Mouse (Mus musculus): ENCODE measurements at regions not wholly inside any gene's neighbourhood (a gene's known extent, or its start where the extent isn't known, plus 50 kb on each side); places are given as distances from the start of the nearest gene placed in this dataset.

DNA sequence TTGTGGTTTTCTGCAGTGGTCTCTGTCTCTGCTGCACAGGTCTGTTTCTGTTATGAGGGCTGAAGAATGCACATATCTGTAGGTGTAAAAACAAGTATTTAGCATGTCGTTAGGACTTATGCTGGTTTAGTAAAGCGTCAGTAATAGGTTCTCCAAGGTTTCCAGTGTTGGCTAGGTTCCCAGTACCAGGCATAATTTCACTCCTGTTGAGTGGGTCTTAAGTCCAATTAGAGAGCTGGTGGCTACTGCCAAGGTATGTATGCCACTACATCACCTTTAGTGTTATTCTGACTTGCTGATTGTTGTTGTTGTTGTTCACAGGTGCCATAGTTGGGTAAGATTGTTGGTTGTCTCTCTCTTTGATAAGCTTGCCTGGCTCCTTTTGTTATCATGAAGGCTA is 302.3 kb upstream of the Pard3b start:
- Histone ChIP-seq H3K27ac (replicated peaks; ENCODE audit: low read depth, low read length) (no peak overlapping the region), H3K4me1 (ENCODE audit: control insufficient read depth, insufficient read depth, insufficient read length, low read length) (no peaks in the 10 kb centered on the region), H3K4me3 (ENCODE audit: insufficient read depth, low read depth, low read length) (no peak overlapping the region)

DNA sequence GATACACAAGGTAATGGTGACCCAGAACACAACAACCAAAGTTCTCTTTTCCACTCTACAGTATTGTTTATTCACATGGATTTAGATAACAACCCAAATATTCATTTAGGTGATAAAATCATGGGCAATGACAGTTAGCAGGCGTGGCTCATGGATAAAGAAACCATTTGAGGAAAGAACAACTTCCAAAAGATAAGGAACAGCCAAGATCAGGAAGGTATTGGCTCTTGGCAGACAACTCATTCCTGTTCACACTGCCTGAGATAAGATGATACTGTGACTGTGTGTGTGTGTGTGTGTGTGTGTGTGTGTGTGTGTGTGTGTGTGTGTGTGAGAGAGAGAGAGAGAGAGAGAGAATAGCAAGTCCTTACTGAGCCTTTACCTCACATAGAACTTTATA is 285.7 kb upstream of the Pard3b start:
- no peak overlapping the region for H3K4me3 ChIP-seq (ENCODE audit: insufficient read depth, low read depth, low read length)
- H3K4me1 ChIP-seq (ENCODE audit: control insufficient read depth, insufficient read depth, insufficient read length, low read length): peaks cover 5% of the 10 kb centered on the region
- H3K27ac ChIP-seq (replicated peaks; ENCODE audit: low read depth, low read length): peak overlapping the region; percentile 34; the same call in 1 of the 2 replicates

DNA sequence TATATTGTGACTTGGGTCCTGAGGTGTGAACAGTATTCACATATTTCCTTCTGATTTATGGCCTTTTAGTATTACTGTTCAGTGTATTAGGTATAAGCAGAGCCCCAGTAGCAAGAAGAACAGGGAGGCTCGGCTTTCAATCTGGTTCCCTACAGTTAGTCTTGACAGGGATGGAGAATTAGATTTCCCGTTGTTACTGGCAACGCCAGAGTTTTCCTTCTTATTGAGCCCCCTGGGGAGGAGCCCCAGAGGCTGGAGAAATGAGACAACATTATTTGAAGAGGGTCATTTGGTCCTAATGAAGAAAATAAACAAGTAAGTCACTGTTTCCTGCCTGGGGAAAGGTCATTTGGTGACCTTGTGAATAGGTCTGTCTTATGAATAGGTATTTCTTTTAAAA is 285.1 kb upstream of the Pard3b start:
- Histone ChIP-seq H3K27ac (replicated peaks; ENCODE audit: low read depth, low read length) (no peak overlapping the region), H3K4me1 (ENCODE audit: control insufficient read depth, insufficient read depth, insufficient read length, low read length) (peaks cover 5% of the 10 kb centered on the region), H3K4me3 (ENCODE audit: insufficient read depth, low read depth, low read length) (no peak overlapping the region)

DNA sequence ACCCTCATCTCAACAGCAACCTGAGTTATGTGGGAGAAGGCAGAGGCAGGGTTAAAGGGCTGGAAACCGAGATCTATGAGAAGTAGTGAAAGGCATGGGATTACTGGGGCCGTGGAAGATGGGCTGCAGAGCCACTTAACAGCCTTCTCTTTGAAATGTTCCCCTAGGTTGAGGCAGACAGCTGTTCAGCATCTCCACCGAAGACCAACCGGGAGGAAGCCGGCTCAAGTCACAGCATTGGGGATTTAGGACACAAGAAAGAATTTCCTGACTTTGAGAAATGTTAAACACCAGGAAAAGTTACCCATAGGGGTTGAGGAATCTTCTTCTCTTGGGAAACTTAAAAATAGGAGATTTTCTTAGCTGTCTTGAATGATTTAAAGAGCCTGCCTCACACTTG is 283.4 kb upstream of the Pard3b start:
- H3K27ac ChIP-seq (replicated peaks; ENCODE audit: low read depth, low read length): no peak overlapping the region
- no peak overlapping the region for H3K4me3 ChIP-seq (ENCODE audit: insufficient read depth, low read depth, low read length)
- peaks cover 5% of the 10 kb centered on the region for H3K4me1 ChIP-seq (ENCODE audit: control insufficient read depth, insufficient read depth, insufficient read length, low read length)

DNA sequence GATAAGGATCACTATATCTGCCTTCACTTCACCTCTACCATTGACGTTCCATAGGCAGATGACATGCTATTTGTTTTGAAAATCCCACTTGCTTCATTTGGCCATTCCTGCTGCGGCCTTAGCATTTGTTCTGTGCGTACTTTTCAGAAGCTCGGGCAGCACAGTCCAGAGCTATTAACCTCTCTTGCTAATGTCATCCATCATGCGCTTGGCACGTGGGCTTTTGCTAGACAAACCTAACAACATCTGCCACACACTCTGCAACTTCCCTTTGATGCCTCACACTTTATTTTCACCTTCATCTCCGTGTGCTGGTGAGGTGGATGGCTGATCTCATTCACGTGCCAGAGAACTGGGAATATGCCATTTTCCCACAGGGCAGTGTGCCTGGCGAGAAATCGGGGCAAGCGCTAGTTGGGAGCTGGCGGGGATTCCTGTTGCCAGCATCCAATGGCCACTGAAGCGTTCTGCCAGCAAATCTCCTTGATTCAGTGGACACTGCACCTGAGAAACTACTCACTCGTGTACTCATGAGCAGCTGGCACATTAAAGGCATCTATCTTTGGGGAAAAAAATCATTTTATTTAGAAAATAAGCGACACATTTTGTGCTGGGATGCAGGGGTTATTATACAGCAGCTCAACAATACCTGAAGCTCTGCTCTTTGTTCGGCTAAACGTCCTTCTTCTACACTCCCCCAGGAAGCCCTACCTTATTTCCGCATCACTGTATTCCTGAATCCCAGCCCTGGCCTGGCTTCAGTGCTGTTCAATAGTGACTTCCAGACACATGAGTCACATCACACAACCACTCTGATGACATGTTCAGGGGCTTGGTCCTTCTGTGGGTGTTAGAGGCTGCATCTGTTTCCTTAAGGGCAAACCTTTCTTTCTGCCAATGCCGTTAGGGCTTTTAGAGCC is 279.4 kb upstream of the Pard3b start:
- H3K4me1 ChIP-seq (ENCODE audit: control insufficient read depth, insufficient read depth, insufficient read length, low read length): peaks cover 5% of the 10 kb centered on the region
- no peak overlapping the region for H3K27ac ChIP-seq (replicated peaks; ENCODE audit: low read depth, low read length)

DNA sequence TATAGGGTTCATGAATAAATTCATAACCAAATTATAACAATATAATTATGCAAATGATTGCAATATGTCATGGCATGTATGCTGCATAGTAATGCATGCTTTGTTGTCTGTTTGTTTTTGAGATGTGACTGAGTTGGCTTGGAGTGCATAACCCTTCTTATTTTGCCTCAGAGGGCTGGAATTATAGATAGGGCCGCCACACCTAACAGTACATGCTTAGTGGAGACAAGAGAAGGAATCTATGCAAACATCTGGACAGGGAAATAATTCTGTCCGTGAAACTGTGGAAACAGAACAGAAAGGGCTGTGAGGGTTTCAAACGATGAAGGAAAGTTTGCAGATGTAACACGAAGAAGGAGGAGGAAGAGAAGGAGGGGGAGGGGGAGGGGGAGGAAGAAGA is 266.0 kb upstream of the Pard3b start:
- Histone ChIP-seq H3K4me1 (ENCODE audit: control insufficient read depth, insufficient read depth, insufficient read length, low read length) (peaks cover 8% of the 10 kb centered on the region), H3K27ac (replicated peaks; ENCODE audit: low read depth, low read length) (no peak overlapping the region), H3K4me3 (ENCODE audit: insufficient read depth, low read depth, low read length) (no peak overlapping the region)

More for the DNA sequence above, 279.4 kb upstream of the Pard3b start:
- no peak overlapping the region for H3K4me3 ChIP-seq (ENCODE audit: insufficient read depth, low read depth, low read length)

DNA sequence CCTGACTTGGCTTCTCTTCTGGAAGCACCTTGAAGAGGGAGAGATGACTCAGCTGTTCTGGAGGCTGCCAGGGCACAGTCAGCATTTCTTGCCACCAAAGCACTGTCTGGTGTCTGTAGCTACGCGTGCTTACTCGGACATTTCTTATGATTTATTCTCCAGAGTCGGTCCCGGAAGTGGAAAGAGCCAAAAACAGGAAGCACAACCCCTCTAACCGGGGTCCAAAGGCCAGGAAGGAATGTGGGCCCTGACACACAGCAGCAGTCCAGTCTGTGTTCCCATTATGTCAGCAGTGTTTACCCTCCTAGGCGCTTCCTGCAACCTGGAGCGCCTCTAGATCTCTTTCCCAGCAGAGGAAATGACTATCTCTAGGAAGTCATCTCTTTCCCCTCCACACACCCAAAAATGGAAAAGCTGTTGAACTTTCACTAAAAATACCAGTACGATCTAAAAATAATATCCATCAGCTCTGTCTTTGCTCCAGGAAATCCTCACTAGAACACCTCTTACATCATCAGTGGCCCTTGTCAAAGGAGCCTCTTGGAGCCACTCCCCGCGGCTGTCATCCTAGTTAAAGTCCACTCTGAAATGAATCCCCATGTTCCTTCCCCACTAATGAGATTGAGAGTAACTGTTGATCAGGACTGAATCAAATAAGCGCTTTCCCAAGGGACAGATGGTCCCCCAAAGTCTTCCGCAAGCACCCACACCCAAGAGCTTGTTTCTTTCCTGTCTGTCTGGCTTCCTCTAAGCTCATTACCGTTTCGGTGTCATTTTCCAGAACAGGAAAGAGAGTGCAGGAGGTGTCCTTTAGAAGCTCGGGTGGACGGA is 264.7 kb upstream of the Pard3b start:
- peak overlapping the region; percentile 94 for H3K27ac ChIP-seq (replicated peaks; ENCODE audit: low read depth, low read length)
- H3K4me3 ChIP-seq (ENCODE audit: insufficient read depth, low read depth, low read length): no peak overlapping the region
- H3K4me1 ChIP-seq (ENCODE audit: control insufficient read depth, insufficient read depth, insufficient read length, low read length): peaks cover 8% of the 10 kb centered on the region

DNA sequence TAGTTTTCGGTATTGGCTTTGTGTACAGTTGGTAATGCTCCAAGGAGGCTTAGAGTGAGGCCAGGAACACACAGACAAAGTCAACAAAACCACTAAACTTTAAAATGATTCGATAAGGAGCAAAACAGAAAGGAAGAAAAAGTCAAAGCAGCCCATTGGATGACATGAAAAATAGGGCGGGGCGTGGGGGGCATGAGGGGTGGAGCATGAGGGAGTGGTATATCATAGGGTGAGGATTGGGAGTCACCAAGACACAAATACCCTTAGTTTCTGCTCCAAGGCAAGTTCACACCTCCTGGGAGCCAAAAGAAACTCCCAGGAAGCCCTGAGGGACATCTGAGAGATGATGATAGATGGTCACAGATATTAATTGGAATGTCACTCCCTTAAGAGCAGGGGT is 262.2 kb upstream of the Pard3b start:
- Histone ChIP-seq H3K27ac (replicated peaks; ENCODE audit: low read depth, low read length) (peak overlapping the region; percentile 48; the same call in 1 of the 2 replicates), H3K4me3 (ENCODE audit: insufficient read depth, low read depth, low read length) (no peak overlapping the region), H3K4me1 (ENCODE audit: control insufficient read depth, insufficient read depth, insufficient read length, low read length) (peaks cover 8% of the 10 kb centered on the region)

DNA sequence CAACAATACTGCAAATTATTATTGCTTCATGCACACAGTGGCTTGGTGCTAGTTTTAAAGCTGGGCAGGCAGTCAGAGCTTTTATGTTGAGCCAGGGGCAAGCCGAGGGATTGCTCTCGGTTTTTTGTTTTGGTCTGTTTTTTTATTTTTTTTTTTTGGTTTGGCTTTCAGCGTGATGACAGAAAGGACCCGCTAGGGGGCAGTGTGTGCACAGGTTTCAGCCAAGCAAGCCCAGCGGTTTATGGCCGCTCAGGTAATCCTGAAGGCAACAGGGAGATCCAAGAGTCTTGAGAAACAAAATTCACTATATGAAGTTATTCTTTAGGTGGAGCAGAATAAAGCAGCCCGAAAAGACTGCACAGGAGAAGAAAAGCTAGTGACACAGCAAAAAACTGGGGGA is 261.6 kb upstream of the Pard3b start:
- Histone ChIP-seq H3K4me3 (ENCODE audit: insufficient read depth, low read depth, low read length) (no peak overlapping the region), H3K4me1 (ENCODE audit: control insufficient read depth, insufficient read depth, insufficient read length, low read length) (peaks cover 8% of the 10 kb centered on the region), H3K27ac (replicated peaks; ENCODE audit: low read depth, low read length) (peak overlapping the region; percentile 48; the same call in 1 of the 2 replicates)

DNA sequence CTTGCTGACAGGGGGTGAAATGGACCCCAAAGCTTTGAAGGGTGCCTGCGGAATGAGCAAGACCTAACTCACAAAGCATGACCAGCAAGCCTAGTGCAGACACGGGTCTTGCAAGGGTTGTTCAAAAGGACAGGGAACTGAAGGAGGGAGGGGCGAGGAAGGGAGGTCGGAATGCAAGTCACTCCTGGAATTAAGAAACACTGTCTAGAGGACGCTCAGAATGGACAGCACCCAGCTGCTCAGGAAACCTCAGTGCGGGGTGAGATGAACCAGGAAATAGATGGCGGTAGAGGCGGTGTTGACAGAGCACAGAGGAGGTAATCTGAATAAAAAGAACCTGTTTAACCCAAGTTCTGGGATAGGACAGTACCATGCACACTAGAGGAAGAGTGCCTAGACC is 260.4 kb upstream of the Pard3b start:
- Histone ChIP-seq H3K4me3 (ENCODE audit: insufficient read depth, low read depth, low read length) (no peak overlapping the region), H3K27ac (replicated peaks; ENCODE audit: low read depth, low read length) (no peak overlapping the region), H3K4me1 (ENCODE audit: control insufficient read depth, insufficient read depth, insufficient read length, low read length) (peaks cover 5% of the 10 kb centered on the region)

DNA sequence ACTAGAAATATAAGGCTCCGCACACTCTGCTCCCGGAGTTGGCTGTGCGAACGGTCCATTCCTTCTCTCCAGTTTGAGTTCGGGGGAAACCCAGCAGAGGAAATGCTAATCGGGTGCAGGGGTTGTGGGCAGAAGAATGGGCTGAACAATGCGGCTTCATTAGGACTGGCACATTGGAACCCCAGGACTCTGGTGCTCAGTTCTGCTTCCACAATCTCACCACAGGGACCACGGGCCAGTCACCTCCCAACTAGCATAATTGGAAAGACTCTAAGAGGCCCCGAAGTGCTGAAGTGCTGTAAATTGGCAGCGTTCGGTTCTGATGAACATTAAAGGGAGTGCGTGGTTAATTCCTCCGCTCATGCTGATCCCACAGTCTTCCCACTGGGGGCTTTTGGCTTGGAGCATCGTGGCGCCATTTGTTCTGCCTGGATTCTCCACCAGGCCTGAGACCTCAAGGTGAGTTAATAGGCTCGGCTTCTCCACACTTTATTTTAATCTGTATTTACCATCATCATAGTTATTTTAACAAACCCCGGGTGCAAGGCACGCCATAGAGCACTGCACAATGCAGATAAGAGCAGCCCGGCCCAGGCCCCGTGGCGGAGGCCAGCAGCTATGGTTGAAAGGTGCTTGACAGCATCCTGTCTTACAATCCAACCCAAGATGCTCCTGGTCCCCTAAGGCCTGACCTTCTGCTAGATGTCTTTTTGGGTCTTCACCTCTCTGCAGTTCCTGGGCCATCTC is 258.7 kb upstream of the Pard3b start:
- H3K4me3 ChIP-seq (ENCODE audit: insufficient read depth, low read depth, low read length): no peak overlapping the region
- peaks cover 3% of the 10 kb centered on the region; the same call in 1 of the 2 replicates for H3K4me1 ChIP-seq (ENCODE audit: control insufficient read depth, insufficient read depth, insufficient read length, low read length)
- no peak overlapping the region for H3K27ac ChIP-seq (replicated peaks; ENCODE audit: low read depth, low read length)

DNA sequence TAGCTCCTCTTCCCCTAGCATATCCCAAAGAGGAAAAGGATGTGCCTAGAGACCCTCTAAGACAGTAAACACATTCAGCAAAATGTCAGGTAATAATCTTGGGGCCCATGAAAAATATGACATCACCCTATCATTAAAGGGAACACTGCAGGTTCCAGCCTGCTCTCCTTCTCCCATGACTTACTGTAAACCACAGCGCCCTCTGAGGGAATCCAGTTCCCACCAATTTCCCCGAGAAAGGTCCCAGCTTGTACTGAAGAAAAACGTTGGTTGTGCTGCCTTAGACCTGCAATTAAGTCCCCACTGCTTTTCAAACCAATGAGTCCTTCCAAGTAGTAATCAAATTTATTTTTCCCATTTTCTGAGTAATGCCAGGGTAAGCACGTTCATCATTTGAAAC is 251.0 kb upstream of the Pard3b start:
- no peaks in the 10 kb centered on the region for H3K4me1 ChIP-seq (ENCODE audit: control insufficient read depth, insufficient read depth, insufficient read length, low read length)
- no peak overlapping the region for H3K4me3 ChIP-seq (ENCODE audit: insufficient read depth, low read depth, low read length)
- H3K27ac ChIP-seq (replicated peaks; ENCODE audit: low read depth, low read length): no peak overlapping the region

DNA sequence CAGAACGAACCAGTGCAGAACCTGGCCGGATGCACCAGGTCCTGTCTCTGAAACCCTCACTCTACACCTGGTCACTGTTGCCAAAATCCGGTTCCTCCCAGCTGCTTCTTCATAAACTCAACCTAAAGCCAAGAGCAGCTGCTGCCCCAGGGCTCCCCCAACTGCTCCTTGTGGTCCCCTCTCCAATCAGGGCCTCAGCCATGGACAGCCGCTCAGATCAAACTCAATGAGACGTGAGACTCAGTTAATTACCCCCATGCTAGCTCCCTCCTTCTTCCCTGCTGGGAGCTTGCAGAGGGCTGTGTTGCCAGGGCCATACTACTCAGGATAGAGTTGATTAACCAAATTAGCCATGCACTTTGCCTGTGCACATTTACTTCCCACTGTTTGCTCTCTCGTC is 240.8 kb upstream of the Pard3b start:
- H3K4me1 ChIP-seq (ENCODE audit: control insufficient read depth, insufficient read depth, insufficient read length, low read length): no peaks in the 10 kb centered on the region
- H3K27ac ChIP-seq (replicated peaks; ENCODE audit: low read depth, low read length): no peak overlapping the region
- no peak overlapping the region for H3K4me3 ChIP-seq (ENCODE audit: insufficient read depth, low read depth, low read length)

DNA sequence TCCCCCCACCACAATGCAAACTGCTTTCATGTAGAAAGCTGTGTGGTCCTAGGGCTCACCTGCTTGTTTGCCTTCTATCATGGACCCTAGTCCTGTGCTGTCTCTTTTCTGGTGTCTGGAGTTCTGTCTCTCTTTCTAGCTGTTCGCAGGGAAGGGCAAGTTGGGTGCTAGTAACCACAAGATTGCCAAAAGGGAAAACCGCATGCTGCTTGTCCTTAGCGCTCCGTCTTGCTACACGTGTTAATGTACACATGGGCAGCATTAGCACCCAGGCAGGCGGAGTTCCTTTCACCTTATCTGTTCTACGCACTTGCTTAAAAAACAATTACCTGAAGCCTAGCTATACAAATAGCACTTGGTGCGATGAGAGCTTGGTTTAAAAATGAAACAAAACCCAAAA is 236.3 kb upstream of the Pard3b start:
- Histone ChIP-seq H3K4me3 (ENCODE audit: insufficient read depth, low read depth, low read length) (peak overlapping the region; percentile 41), H3K27ac (replicated peaks; ENCODE audit: low read depth, low read length) (no peak overlapping the region), H3K4me1 (ENCODE audit: control insufficient read depth, insufficient read depth, insufficient read length, low read length) (no peaks in the 10 kb centered on the region)

DNA sequence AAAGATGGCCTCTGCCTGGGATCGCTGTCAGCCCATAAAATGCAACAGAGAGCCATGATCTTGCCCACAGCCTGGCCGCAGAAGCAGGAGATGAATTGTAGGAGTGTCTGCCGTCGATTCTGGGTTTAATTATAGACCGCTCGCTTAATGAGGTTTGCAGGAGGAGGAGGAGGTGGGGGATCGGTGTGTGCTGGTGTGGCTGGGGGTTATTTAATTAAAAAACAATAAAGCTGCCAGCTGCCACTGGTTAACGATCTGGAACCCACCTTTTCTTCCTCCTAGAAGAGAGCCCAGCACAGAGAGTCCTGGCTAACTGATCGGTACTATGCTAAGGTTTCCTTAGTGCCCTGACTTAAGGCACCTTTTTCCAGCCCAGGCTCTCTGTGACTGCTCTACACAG is 231.4 kb upstream of the Pard3b start:
- no peaks in the 10 kb centered on the region for H3K4me1 ChIP-seq (ENCODE audit: control insufficient read depth, insufficient read depth, insufficient read length, low read length)

More for the DNA sequence above, 231.4 kb upstream of the Pard3b start:
- Histone ChIP-seq H3K27ac (replicated peaks; ENCODE audit: low read depth, low read length) (no peak overlapping the region), H3K4me3 (ENCODE audit: insufficient read depth, low read depth, low read length) (no peak overlapping the region)

Measured in brown adipose tissue, adult 24 weeks (tissue).